Mouse (Mus musculus) splenic B cell, adult 2 months (primary cell): ENCODE measurements at regions not wholly inside any gene's neighbourhood (a gene's known extent, or its start where the extent isn't known, plus 50 kb on each side); places are given as distances from the start of the nearest gene placed in this dataset.
"Not testable (repeated sequence)": the region's sequence is repeated elsewhere in the genome, so short reads cannot be mapped to it uniquely, and the experiment has no call there.

Experiments
- DNase-seq: peaks from one replicate; pipeline ENCODE4 v3.0.0-alpha.2; 2011; ENCODE audit warnings: low read depth, low spot score
- H3K27me3 ChIP-seq: 2 replicates; pipeline ENCODE4 v1.6.1; 2012; ENCODE audit warnings: mild to moderate bottlenecking, low read length, moderate library complexity, mixed read lengths; ENCODE audit not compliant: control insufficient read depth, poor library complexity, insufficient read depth, severe bottlenecking
- H3K36me3 ChIP-seq: 2 replicates; pipeline ENCODE4 v1.6.1; 2012; ENCODE audit warnings: mild to moderate bottlenecking, low read length, moderate library complexity, mixed read lengths; ENCODE audit not compliant: control insufficient read depth, poor library complexity, insufficient read depth, severe bottlenecking

- DNase-seq = no peak
- Histone ChIP-seq H3K27me3 (no peaks in the 10 kb centered on the region), H3K36me3 (no peaks in the 10 kb centered on the region)
Measured at GRCm38 (mm10) chr5:41038790-41039189, 669.2 kb downstream of the Rab28 start.

- DNase-seq = no peak
- H3K27me3 ChIP-seq = no peaks in the 10 kb centered on the region
- no peaks in the 10 kb centered on the region for H3K36me3 ChIP-seq
Measured at GRCm38 (mm10) chr5:41006692-41007091, 701.3 kb downstream of the Rab28 start.

GRCm38 (mm10) chr5:40986562-40986961 lies 721.4 kb downstream of the Rab28 start:
- Histone ChIP-seq H3K36me3 (no peaks in the 10 kb centered on the region), H3K27me3 (no peaks in the 10 kb centered on the region)
- no peak for DNase-seq

GRCm38 (mm10) chr5:40974892-40975291 lies 733.1 kb downstream of the Rab28 start:
- DNase-seq = no peak
- Histone ChIP-seq H3K27me3 (no peaks in the 10 kb centered on the region), H3K36me3 (no peaks in the 10 kb centered on the region)

GRCm38 (mm10) chr5:40952901-40953595 lies 754.9 kb downstream of the Rab28 start:
- DNase-seq = peak; percentile 18
- Histone ChIP-seq H3K27me3 (no peaks in the 10 kb centered on the region), H3K36me3 (no peaks in the 10 kb centered on the region)

- DNase-seq = no peak
- H3K27me3 ChIP-seq = no peaks in the 10 kb centered on the region
- H3K36me3 ChIP-seq = no peaks in the 10 kb centered on the region
Measured at GRCm38 (mm10) chr5:40929127-40929526, 778.8 kb downstream of the Rab28 start.

- H3K27me3 ChIP-seq = no peaks in the 10 kb centered on the region
- H3K36me3 ChIP-seq = no peaks in the 10 kb centered on the region
- no peak for DNase-seq
Measured at GRCm38 (mm10) chr5:40920920-40921319, 787.0 kb downstream of the Rab28 start.

GRCm38 (mm10) chr5:40908803-40909202 lies 799.2 kb downstream of the Rab28 start:
- DNase-seq = no peak
- Histone ChIP-seq H3K27me3 (no peaks in the 10 kb centered on the region), H3K36me3 (no peaks in the 10 kb centered on the region)

GRCm38 (mm10) chr5:40901742-40902141 lies 806.2 kb downstream of the Rab28 start:
- Histone ChIP-seq H3K27me3 (no peaks in the 10 kb centered on the region), H3K36me3 (no peaks in the 10 kb centered on the region)
- DNase-seq = no peak

- no peaks in the 10 kb centered on the region for H3K27me3 ChIP-seq
- DNase-seq = no peak
Measured at GRCm38 (mm10) chr5:40882886-40883285, 825.1 kb downstream of the Rab28 start.

GRCm38 (mm10) chr5:40877756-40878155 lies 830.2 kb downstream of the Rab28 start:
- H3K36me3 ChIP-seq = no peaks in the 10 kb centered on the region
- DNase-seq = no peak
- no peaks in the 10 kb centered on the region for H3K27me3 ChIP-seq

More at GRCm38 (mm10) chr5:40882886-40883285, 825.1 kb downstream of the Rab28 start:
- no peaks in the 10 kb centered on the region for H3K36me3 ChIP-seq

- DNase-seq, H3K36me3 ChIP-seq, H3K27me3 ChIP-seq: not testable (repeated sequence)
Measured at GRCm38 (mm10) chr5:40862349-40862748, 845.6 kb downstream of the Rab28 start.
